Mouse (Mus musculus) kidney, adult 2 months (tissue): ENCODE measurements at regions not wholly inside any gene's neighbourhood (a gene's known extent, or its start where the extent isn't known, plus 50 kb on each side); places are given as distances from the start of the nearest gene placed in this dataset.

Experiments
- CTCF ChIP-seq: fragments of 200-500 bp; conservative IDR thresholded peaks from 2 replicates; pipeline ENCODE4 v1.5.1; 2011; ENCODE audit warnings: low read depth, mild to moderate bottlenecking, control low read depth, low read length, moderate library complexity, mixed read lengths; ENCODE audit not compliant: insufficient read depth, insufficient read length
- POLR2A ChIP-seq: fragments of 200-500 bp; IDR thresholded peaks from one replicate; pipeline ENCODE4 v1.6.1; 2011; ENCODE audit warnings: low read depth, low read length, control low read depth

DNA sequence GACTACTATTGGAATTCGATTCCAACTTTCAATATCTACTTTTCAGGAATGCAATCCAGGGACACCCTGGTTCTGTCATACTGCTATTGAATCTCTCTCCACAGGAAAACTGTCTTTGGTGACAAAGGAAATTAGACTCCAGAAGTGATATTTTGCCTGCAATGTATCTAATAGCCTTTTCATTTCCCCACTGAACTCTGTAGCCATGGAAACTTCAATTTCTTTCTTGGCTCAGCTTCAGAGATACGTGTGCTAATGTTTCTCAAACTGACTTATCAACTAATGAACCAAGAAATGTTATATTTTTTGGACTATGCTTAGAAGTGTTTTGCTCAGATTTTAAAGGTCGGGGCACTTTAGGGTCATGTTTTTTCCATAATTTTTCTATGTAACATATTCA is 279.1 kb downstream of the Bckdhb start:
- no peak for TF ChIP-seq POLR2A
- no peak for TF ChIP-seq CTCF
